Mouse (Mus musculus) small intestine, adult 2 months (tissue): Measurements from ENCODE around the gene Mustn1.

Experiments
- CTCF ChIP-seq: fragments of 200-500 bp; IDR thresholded peaks from 2 replicates; pipeline ENCODE4 v1.5.1; 2012; ENCODE audit warnings: low read depth, mild to moderate bottlenecking, control low read depth, inconsistent platforms, low read length, moderate library complexity, mixed read lengths; ENCODE audit not compliant: insufficient replicate concordance, insufficient read length; ENCODE audit errors: extremely low read depth
- POLR2A ChIP-seq: fragments of 200-500 bp; IDR thresholded peaks from 2 replicates; pipeline ENCODE4 v1.6.1; 2012; ENCODE audit warnings: low read depth, mild to moderate bottlenecking, control low read depth, inconsistent platforms, low read length, moderate library complexity

- no peak for TF ChIP-seq CTCF
- TF ChIP-seq POLR2A = no peak
Observed at GRCm38 (mm10) chr14:30878958-30879571, at the start of gene Mustn1.
